Mouse (Mus musculus) ES-E14 (cell line): ENCODE results near the gene Capn11. TPM values are rescaled to one million over a fixed set of nuclear protein-coding genes. Genes with fewer than 3 reads are reported as not detected.

ENCODE experiments used
- DNase-seq: peaks from one replicate; pipeline ENCODE4 v3.0.0-alpha.2; 2013; ENCODE audit warnings: low read depth, low spot score
- H3K27ac ChIP-seq: 2 replicates; pipeline ENCODE4 v1.5.1; 2012; ENCODE audit warnings: low read depth, mild to moderate bottlenecking, low read length, moderate library complexity, mixed read lengths; ENCODE audit not compliant: poor library complexity, insufficient read depth, severe bottlenecking
- H3K36me3 ChIP-seq: 2 replicates; pipeline ENCODE4 v1.6.1; 2012; ENCODE audit warnings: mild to moderate bottlenecking, low read length, moderate library complexity, mixed read lengths; ENCODE audit not compliant: control insufficient read depth, poor library complexity, insufficient read depth, severe bottlenecking
- H3K4me1 ChIP-seq, 2 experiments: fragments of 150-350 bp in 1 of 2; sonication (generic) in 1 of 2; 2 replicates each; pipeline ENCODE4 v1.6.1; 2012; ENCODE audit warnings: low read length in 2 of 2, mild to moderate bottlenecking in 1 of 2, mixed read lengths in 1 of 2; ENCODE audit not compliant: control insufficient read depth in 2 of 2, insufficient read depth in 2 of 2, poor library complexity in 1 of 2
- H3K4me3 ChIP-seq, 2 experiments: fragments of 150-350 bp in 1 of 2; sonication (generic) in 1 of 2; 2 replicates each; pipeline ENCODE4 v1.5.1; 2012; ENCODE audit warnings: low read length in 2 of 2, low read depth in 1 of 2, mild to moderate bottlenecking in 1 of 2, mixed read lengths in 1 of 2; ENCODE audit not compliant: insufficient read depth in 1 of 2, poor library complexity in 1 of 2, severe bottlenecking in 1 of 2
- H3K9ac ChIP-seq: 2 replicates; pipeline ENCODE4 v1.6.1; 2012; ENCODE audit warnings: low read depth, mild to moderate bottlenecking, low read length, mixed read lengths; ENCODE audit not compliant: poor library complexity, insufficient read depth, severe bottlenecking
- H3K9me3 ChIP-seq: fragments of 150-350 bp; sonication (generic); 2 replicates; pipeline ENCODE4 v1.6.1; 2012; ENCODE audit warnings: low read depth, mild to moderate bottlenecking, low read length; ENCODE audit not compliant: control insufficient read depth, insufficient read depth
- CHD2 ChIP-seq: IDR thresholded peaks from 2 replicates; pipeline ENCODE4 v1.6.1; 2014; ENCODE audit warnings: mild to moderate bottlenecking, low read depth, low read length, inconsistent platforms
- HCFC1 ChIP-seq: IDR thresholded peaks from 2 replicates; pipeline ENCODE4 v1.6.1; 2012; ENCODE audit warnings: low read length, inconsistent platforms, borderline replicate concordance; ENCODE audit not compliant: insufficient read depth
- MAFK ChIP-seq: IDR thresholded peaks from 2 replicates; pipeline ENCODE4 v1.6.1; 2014; ENCODE audit warnings: mild to moderate bottlenecking, low read depth, low read length, inconsistent platforms; ENCODE audit not compliant: insufficient read depth
- ZC3H11A ChIP-seq: IDR thresholded peaks from 2 replicates; pipeline ENCODE4 v1.6.1; 2012; ENCODE audit warnings: low read depth, mild to moderate bottlenecking, inconsistent platforms, low read length, borderline replicate concordance
- ZNF384 ChIP-seq: IDR thresholded peaks from 2 replicates; pipeline ENCODE4 v1.6.1; 2012; ENCODE audit warnings: low read depth, low read length, inconsistent platforms
- in situ Hi-C, 2 experiments: fragments of 600-800 bp; cut with MboI; formaldehyde crosslinking; loops; one replicate each; pipeline ENCODE4 v1.15.1; 2025; ENCODE audit warnings: low sequenced_read_pairs in 2 of 2, inconsistent platforms in 1 of 2; ENCODE audit not compliant: unreplicated experiment in 2 of 2
- total RNA-seq: library from RNA; depleted of rRNA; stranded (reverse); fragments of 300-350 nt; gene quantifications from 2 replicates; pipeline ENCODE4 v1.2.3, GENCODE M21; 2012

Gene Capn11
- total RNA-seq, 1 experiment = not detected

DNA sequence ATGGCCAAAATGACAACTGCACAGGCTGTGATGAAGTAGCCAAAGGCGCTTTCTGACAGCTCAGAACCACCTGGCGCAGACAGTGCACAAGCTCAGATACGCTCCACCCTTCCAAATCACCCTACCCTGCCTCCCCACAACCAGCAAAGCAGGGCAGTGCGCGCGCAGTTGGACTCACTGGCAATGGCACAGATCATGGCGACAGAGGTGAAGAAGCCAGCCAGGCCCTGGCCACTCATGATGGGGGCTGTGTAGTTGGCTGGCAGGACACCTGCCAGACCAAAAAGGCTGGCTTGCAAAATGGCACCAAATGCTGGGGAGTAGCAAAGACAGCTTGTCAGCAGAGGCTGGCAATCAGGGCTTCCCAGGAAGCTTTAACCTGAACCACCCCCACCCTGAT lies 69.9 kb downstream of the Capn11 start:
- no peak overlapping the region for H3K4me3 ChIP-seq
- H3K27ac ChIP-seq = no peak overlapping the region
- DNase-seq = no peak
- no peaks in the 10 kb centered on the region for H3K9me3 ChIP-seq
- H3K4me1 ChIP-seq = peaks cover 7 to 37% of the 10 kb centered on the region in 2 experiments
- H3K36me3 ChIP-seq = peaks cover 70% of the 10 kb centered on the region
- H3K9ac ChIP-seq = no peak overlapping the region
- TF ChIP-seq CHD2 = no peak
- no peak for TF ChIP-seq MAFK
- no peak for TF ChIP-seq ZNF384
- TF ChIP-seq ZC3H11A = no peak
- no peak for TF ChIP-seq HCFC1
- in situ Hi-C loops = loop anchor here in 1 of 2 experiments (5.0 kb wide), 1 partner anchor 38 kb away; no protein-coding TSS in a partner anchor

DNA sequence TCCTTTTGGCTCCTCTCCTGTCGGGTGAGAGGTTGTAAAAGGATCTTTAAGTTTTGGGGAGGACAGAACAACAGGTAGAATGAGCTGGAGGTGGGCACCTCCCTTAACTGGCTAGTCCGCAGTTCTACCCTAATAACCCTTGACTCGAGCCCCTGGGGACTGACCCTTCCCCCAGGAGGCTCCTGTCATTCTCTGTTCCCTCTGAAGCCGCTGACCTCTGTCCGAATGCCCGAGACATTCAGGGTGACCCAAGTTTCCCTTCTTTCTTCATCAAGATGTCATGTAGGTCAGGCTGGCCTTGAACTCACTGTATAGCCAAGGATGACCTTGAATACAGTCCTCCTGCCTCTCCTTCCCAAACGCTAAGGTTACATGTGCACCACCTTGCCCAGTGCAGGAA lies 70.8 kb downstream of the Capn11 start:
- H3K4me3 ChIP-seq = no peak overlapping the region
- no peak overlapping the region for H3K9ac ChIP-seq
- no peaks in the 10 kb centered on the region for H3K9me3 ChIP-seq
- H3K36me3 ChIP-seq = peaks cover 70% of the 10 kb centered on the region
- TF ChIP-seq ZNF384 (no peak), MAFK (no peak), CHD2 (no peak), HCFC1 (no peak), ZC3H11A (no peak)
- no peak for DNase-seq
- H3K27ac ChIP-seq = no peak overlapping the region
- peaks cover 10 to 38% of the 10 kb centered on the region in 2 experiments for H3K4me1 ChIP-seq
- in situ Hi-C loops = loop anchor here in 1 of 2 experiments (5.0 kb wide), 1 partner anchor 39 kb away; no protein-coding TSS in a partner anchor

DNA sequence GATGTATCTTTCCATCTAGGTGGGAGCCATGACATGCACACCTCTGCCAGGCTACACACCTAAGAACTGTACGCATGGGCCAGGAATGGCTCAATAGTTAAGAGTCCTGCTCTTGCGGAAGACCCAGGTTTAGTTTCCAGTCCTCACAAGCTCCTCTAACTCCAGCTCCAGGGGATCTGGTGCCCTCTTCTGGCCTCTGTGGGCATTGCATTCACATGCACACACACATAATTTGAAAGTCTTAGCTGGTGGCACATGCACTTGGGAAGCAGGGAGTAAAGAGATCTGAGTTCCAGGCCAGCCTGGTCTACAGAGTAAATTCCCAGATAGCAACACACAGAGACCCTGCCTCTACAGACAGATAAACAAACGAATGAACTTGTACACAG lies 72.7 kb downstream of the Capn11 start:
- Histone ChIP-seq H3K36me3 (peaks cover 60% of the 10 kb centered on the region), H3K9ac (no peak overlapping the region; the same call in 1 of the 2 replicates), H3K4me1 (peaks cover 7 to 35% of the 10 kb centered on the region in 2 experiments), H3K27ac (peak overlapping the region; percentile 56; the same call in 1 of the 2 replicates), H3K9me3 (no peaks in the 10 kb centered on the region), H3K4me3 (peak overlapping the region in 1 of 2 experiments; percentile 37; a peak in 2 of 4 replicates)
- no peak for DNase-seq
- TF ChIP-seq MAFK = no peak
- no peak for TF ChIP-seq ZNF384
- peak; percentile 61; the same call in 1 of the 2 replicates for TF ChIP-seq HCFC1
- TF ChIP-seq CHD2 = no peak
- peak; percentile 59; the same call in 1 of the 2 replicates for TF ChIP-seq ZC3H11A
- in situ Hi-C loops = loop anchor here in 1 of 2 experiments (5.0 kb wide), 1 partner anchor 41 kb away; no protein-coding TSS in a partner anchor

DNA sequence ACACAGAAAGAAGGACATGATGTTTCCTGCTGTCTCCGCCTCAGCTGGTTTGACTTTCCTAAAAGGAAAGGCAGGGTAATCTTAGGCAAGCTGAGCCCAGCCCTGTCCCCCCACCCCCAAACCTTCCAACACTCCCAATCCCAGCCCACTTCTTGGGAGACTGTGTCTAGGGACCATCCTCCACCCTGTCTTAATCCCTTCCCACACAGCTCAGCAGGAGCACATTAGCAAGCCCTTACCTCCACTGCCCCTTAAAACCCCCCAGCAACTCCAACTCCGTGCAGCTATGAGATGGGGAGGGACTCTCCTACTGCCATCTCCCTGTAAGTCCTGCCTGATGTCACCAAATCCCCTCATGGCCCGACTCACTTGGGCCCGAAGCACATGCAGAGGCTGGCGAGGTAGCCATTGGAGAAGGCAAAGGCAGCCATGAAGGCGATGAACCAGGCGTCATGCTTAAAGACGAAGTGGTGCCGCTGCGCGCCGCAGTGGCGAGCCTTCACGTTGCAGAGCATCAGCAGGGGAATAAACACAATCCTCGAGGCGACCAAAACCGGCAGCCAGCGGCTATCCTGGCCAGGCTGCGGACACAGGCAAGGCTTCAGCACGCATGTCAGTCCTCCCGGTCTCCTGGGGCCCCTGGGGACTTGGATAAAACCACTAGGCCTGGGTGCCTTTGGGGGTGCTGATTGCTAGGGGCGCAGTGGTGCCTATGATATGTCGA lies 73.2 kb downstream of the Capn11 start:
- Histone ChIP-seq H3K27ac (peak overlapping the region; percentile 56), H3K9ac (peak overlapping the region; percentile 48), H3K4me1 (peaks cover 7 to 32% of the 10 kb centered on the region in 2 experiments), H3K9me3 (no peaks in the 10 kb centered on the region), H3K4me3 (peak overlapping the region in 1 of 2 experiments; percentile 37; a peak in 3 of 4 replicates), H3K36me3 (peaks cover 55% of the 10 kb centered on the region)
- no peak for TF ChIP-seq ZNF384
- DNase-seq = no peak
- in situ Hi-C loops = loop anchor here in 1 of 2 experiments (5.0 kb wide), 1 partner anchor 41 kb away; no protein-coding TSS in a partner anchor
